8 mouse cellular contexts compared by ENCODE assay signal in genomic region chr17:87797688-87798291, GRCm38 (mm10). TPM values are rescaled to one million over a fixed set of nuclear protein-coding genes. Genes with fewer than 3 reads are reported as not detected.
A peak's percentile ranks its signal among the peaks of the same experiment; 100 is the strongest.
DNase-seq lines count a peak whose midpoint lies in the region; ATAC-seq and TF ChIP-seq lines count a peak whose summit lies in the region.

TSS of gene Kcnk12 (minus strand) at chr17:87797994.

- H3K4me2 ChIP-seq in limb, embryonic 13.5 days (replicated peaks) = peak within 1 kb of the TSS; percentile 85
- peak within 1 kb of the TSS; percentile 94 for H3K4me2 ChIP-seq in neural tube, embryonic 14.5 days (ENCODE audit: low read depth, low read length)

- H3K4me1 ChIP-seq in heart, embryonic 10.5 days = peaks cover 22% of the 10 kb centered on the region
- peaks cover 14% of the 10 kb centered on the region for H3K4me1 ChIP-seq in cerebellum, adult 2 months (ENCODE audit: control insufficient read depth, insufficient read depth, low read length)
- peaks cover 23% of the 10 kb centered on the region for H3K4me1 ChIP-seq in limb, embryonic 13.5 days
- peaks cover 22% of the 10 kb centered on the region; the same call in 1 of the 2 replicates for H3K4me1 ChIP-seq in neural tube, embryonic 14.5 days (ENCODE audit: control insufficient read depth, insufficient read depth, low read length)

- no peaks in the 10 kb centered on the region for H3K9me3 ChIP-seq in heart, embryonic 10.5 days
- H3K9me3 ChIP-seq in limb, embryonic 13.5 days = no peaks in the 10 kb centered on the region
- no peaks in the 10 kb centered on the region for H3K9me3 ChIP-seq in neural tube, embryonic 14.5 days (ENCODE audit: control insufficient read depth, low read length)

- peak within 1 kb of the TSS; percentile 19; the same call in 1 of the 2 replicates for H3K9ac ChIP-seq in limb, embryonic 13.5 days
- peak within 1 kb of the TSS; percentile 50 for H3K9ac ChIP-seq in neural tube, embryonic 14.5 days (replicated peaks; ENCODE audit: low read depth, low read length)

- no peaks in the 10 kb centered on the region for H3K36me3 ChIP-seq in heart, embryonic 10.5 days
- no peaks in the 10 kb centered on the region for H3K36me3 ChIP-seq in limb, embryonic 13.5 days
- no peaks in the 10 kb centered on the region for H3K36me3 ChIP-seq in neural tube, embryonic 14.5 days (ENCODE audit: control insufficient read depth, insufficient read depth, low read length)

- no peak within 1 kb of the TSS for H3K27ac ChIP-seq in heart, embryonic 10.5 days
- peak within 1 kb of the TSS; percentile 95 for H3K27ac ChIP-seq in cerebellum, adult 2 months (ENCODE audit: insufficient read depth, low read length)
- no peak within 1 kb of the TSS for H3K27ac ChIP-seq in limb, embryonic 13.5 days
- H3K27ac ChIP-seq in neural tube, embryonic 14.5 days (ENCODE audit: low read depth, low read length) = no peak within 1 kb of the TSS

- peaks cover 81% of the 10 kb centered on the region for H3K27me3 ChIP-seq in heart, embryonic 10.5 days (ENCODE audit: insufficient read depth, poor library complexity, severe bottlenecking)
- no peaks in the 10 kb centered on the region for H3K27me3 ChIP-seq in cerebellum, adult 2 months (ENCODE audit: control insufficient read depth, insufficient read depth, low read length)
- peaks cover 87% of the 10 kb centered on the region for H3K27me3 ChIP-seq in limb, embryonic 13.5 days
- peaks cover 49% of the 10 kb centered on the region for H3K27me3 ChIP-seq in neural tube, embryonic 14.5 days (ENCODE audit: control insufficient read depth, insufficient read depth, low read length)

- DNase-seq in heart, embryonic 10.5 days (ENCODE audit: low spot score) = peak; percentile 79
- DNase-seq in heart, adult 8-10 months (ENCODE audit: low spot score) = no peak
- DNase-seq in cerebellum, adult 2 months = peak; percentile 93
- DNase-seq in kidney, adult 9 months = peak; percentile 14
- no peak for DNase-seq in urinary bladder, adult 2 months (ENCODE audit: low spot score)

- WGBS in heart, embryonic 10.5 days = under 1% methylated on average over 44 of the region's 46 CpGs
- WGBS in cerebellum, adult 2 months = under 1% methylated on average over 46 of the region's 46 CpGs
- 1% methylated on average over 46 of the region's 46 CpGs for WGBS in limb, embryonic 13.5 days
- under 1% methylated on average over 41 of the region's 46 CpGs for WGBS in neural tube, embryonic 14.5 days

- H3K4me3 ChIP-seq in heart, embryonic 10.5 days = peak within 1 kb of the TSS; percentile 63
- peak within 1 kb of the TSS; percentile 61 for H3K4me3 ChIP-seq in cerebellum, adult 2 months (replicated peaks; ENCODE audit: insufficient read depth, low read depth, low read length)
- peak within 1 kb of the TSS; percentile 47 for H3K4me3 ChIP-seq in limb, embryonic 13.5 days
- peak within 1 kb of the TSS; percentile 47 for H3K4me3 ChIP-seq in neural tube, embryonic 14.5 days (ENCODE audit: low read depth, low read length)

- peak; percentile 95 for TF ChIP-seq POLR2A in cerebellum, adult 2 months (IDR thresholded peaks at IDR 0.05; ENCODE audit: borderline replicate concordance, insufficient read depth, low read length)

- no peak for TF ChIP-seq CTCF in cerebellum, adult 2 months (IDR thresholded peaks at IDR 0.05; ENCODE audit: borderline replicate concordance, insufficient read depth, low read depth, low read length)

- ATAC-seq in frontal cortex, adult (ENCODE audit: low TSS enrichment) = peak; percentile 82
- peak; percentile 42 for ATAC-seq in limb, embryonic 13.5 days (ENCODE audit: low FRiP score, low read depth)
- ATAC-seq in neural tube, embryonic 14.5 days (ENCODE audit: low read depth) = peak; percentile 71

RNA-seq across cellular contexts. Expression of gene Kcnk12, which starts in this region (rescaled TPM):
- 0.06 TPM in 1 of 2 replicates, not detected in the other for polyA plus RNA-seq in heart, embryonic 10.5 days (2016; fragmentation: Nextera tagmentation; extraction: Ambion mirVana)
- total RNA-seq in heart, adult 8-10 months (2022) = not detected
- 43.2 and 50.4 TPM in 2 replicates for polyA plus RNA-seq in cerebellum, adult 2 months (2012; rRNA removed)
- polyA plus RNA-seq in limb, embryonic 13.5 days (2015; fragmentation: Nextera tagmentation; extraction: Ambion mirVana) = 0.15 TPM in 1 of 2 replicates, not detected in the other
- polyA plus RNA-seq in neural tube, embryonic 14.5 days (2014; fragmentation: Nextera tagmentation; extraction: Ambion mirVana) = 0.95 and 1.3 TPM in 2 replicates
- polyA plus RNA-seq in urinary bladder, adult 2 months (2012; rRNA removed) = 0.03 TPM in 1 of 2 replicates, not detected in the other

Comparison
In these comparisons a context has a peak if more than half of its experiments do, and no peak if none do; other contexts are left out.
1. RNA of gene Kcnk12 (polyA plus RNA-seq): 43.2 to 50.4 TPM in cerebellum, adult 2 months; 0.95 to 1.3 TPM in neural tube, embryonic 14.5 days, 0.06 TPM in heart, embryonic 10.5 days, 0.03 TPM in urinary bladder, adult 2 months and 0.15 TPM in limb, embryonic 13.5 days; every median in the first group is over 10 times any median in the second.
2. Peak in DNase-seq and H3K4me3 ChIP-seq in heart, embryonic 10.5 days; RNA of the gene not detected or under 1 TPM.
3. Peak in ATAC-seq, H3K4me3 ChIP-seq, H3K9ac ChIP-seq and H3K4me2 ChIP-seq in limb, embryonic 13.5 days; RNA of the gene not detected or under 1 TPM.
4. DNase-seq: peak in cerebellum, adult 2 months (2 of 2) and kidney, adult 9 months (single experiment); none in heart, adult 8-10 months (single experiment) and urinary bladder, adult 2 months (single experiment).
5. Peak in every context shown above with its lines, with median percentiles within 50 percentile points of each other: H3K4me3 ChIP-seq and ATAC-seq.